Mouse (Mus musculus): ENCODE data around the gene Mrnip. TPM values are rescaled to one million over a fixed set of nuclear protein-coding genes. Genes with fewer than 3 reads are reported as not detected.

Mrnip gene
- total RNA-seq, 2 experiments from 2014 or later = 13.0 to 14.2 TPM

Small RNAs within 50 kb of the gene (microRNA-seq; reads per million reads assigned to microRNA genes)
- 1.8 to 2.8 reads per million in 2 experiments for gene Mir6919

Other genes with a start within 250 kb of the Mrnip start
- gene Rnf130, start 149.1 kb upstream of the Mrnip start, total RNA-seq (2021) = 10 to 100 TPM; 77.5 to 79.9 TPM
- gene Tbc1d9b, start 43.0 kb upstream of the Mrnip start, total RNA-seq (2021) = 100 to 1,000 TPM; 102 to 104 TPM
- 100 to 1,000 TPM; 426 to 430 TPM for gene Sqstm1, start 36.4 kb downstream of the Mrnip start, total RNA-seq (2021)
- 100 to 1,000 TPM in 1 of 2 experiments, 10 to 100 TPM in 1; 91.1 to 102 TPM for gene Mgat4b, start 36.4 kb downstream of the Mrnip start, total RNA-seq (2021)
- gene Ltc4s, start 64.2 kb downstream of the Mrnip start, total RNA-seq (2021) = 1 to 10 TPM; 5.1 to 8.7 TPM
- 10 to 100 TPM in 1 of 2 experiments, 1 to 10 TPM in 1; 8.8 to 10.5 TPM for gene Maml1, start 117.9 kb downstream of the Mrnip start, total RNA-seq (2021)
- gene Canx, start 151.2 kb downstream of the Mrnip start, total RNA-seq (2021) = 100 to 1,000 TPM; 425 to 428 TPM
- gene Cby3, start 180.0 kb downstream of the Mrnip start, total RNA-seq (2021) = not detected
- 100 to 1,000 TPM; 303 to 325 TPM for gene Hnrnph1, start 202.5 kb downstream of the Mrnip start, total RNA-seq (2021)